Mouse (Mus musculus) liver, embryonic 14.5 days (tissue): ENCODE results near the gene Ccdc47.
A peak's percentile ranks its signal among the peaks of the same experiment; 100 is the strongest.

Source experiments
- CTCF ChIP-seq: IDR thresholded peaks from 2 replicates; pipeline ENCODE4 v1.5.1; 2016; ENCODE audit warnings: antibody characterized with exemption, low read depth, control low read depth
- EP300 ChIP-seq: IDR thresholded peaks from 2 replicates; pipeline ENCODE4 v1.6.1; 2016; ENCODE audit warnings: antibody characterized with exemption, low read depth

GRCm38 (mm10) chr11:106201337-106202122 lies 14.6 kb downstream of the Ccdc47 start:
- TF ChIP-seq CTCF, result no peak
- TF ChIP-seq EP300, result peak; percentile 68
